Mouse (Mus musculus) myocyte (in vitro differentiated cells): Measurements from ENCODE around the gene Dis3l. TPM values are rescaled to one million over a fixed set of nuclear protein-coding genes. Genes with fewer than 3 reads are reported as not detected.

Source experiments
- H3K27me3 ChIP-seq: one replicate; pipeline ENCODE4 v1.6.1; 2011; ENCODE audit not compliant: control insufficient read depth, insufficient read depth, insufficient read length
- H3K36me3 ChIP-seq: one replicate; pipeline ENCODE4 v1.6.1; 2011; ENCODE audit not compliant: control insufficient read depth, insufficient read depth
- H3K4me2 ChIP-seq: one replicate; pipeline ENCODE4 v1.6.1; 2011; ENCODE audit warnings: low read depth, control low read depth
- H3K4me3 ChIP-seq: one replicate; pipeline ENCODE4 v1.5.1; 2011; ENCODE audit warnings: mild to moderate bottlenecking, control low read depth, moderate library complexity
- H3K79me2 ChIP-seq: one replicate; pipeline ENCODE4 v1.6.1; 2011; ENCODE audit not compliant: control insufficient read depth, insufficient read depth
- H3ac ChIP-seq: one replicate; pipeline ENCODE4 v1.6.1; 2011; ENCODE audit not compliant: control insufficient read depth, insufficient read length
- CEBPB ChIP-seq: IDR thresholded peaks from 2 replicates; pipeline ENCODE4 v1.6.1; 2011; ENCODE audit warnings: mild to moderate bottlenecking, moderate library complexity; ENCODE audit not compliant: poor library complexity, insufficient read depth, severe bottlenecking
- E2F4 ChIP-seq: IDR thresholded peaks from one replicate; pipeline ENCODE4 v1.6.1; 2011; ENCODE audit warnings: mild to moderate bottlenecking, control low read depth, moderate library complexity; ENCODE audit not compliant: insufficient read depth
- MAX ChIP-seq: IDR thresholded peaks from one replicate; pipeline ENCODE4 v1.6.1; 2011; ENCODE audit warnings: low read depth, mild to moderate bottlenecking, control low read depth
- MYOD1 ChIP-seq, 3 experiments: IDR thresholded peaks; one replicate each; pipeline ENCODE4 v1.6.1; 2011; ENCODE audit warnings: control low read depth in 2 of 3, low read depth in 2 of 3, mild to moderate bottlenecking in 2 of 3, moderate library complexity in 1 of 3; ENCODE audit not compliant: insufficient read length in 2 of 3, control insufficient read depth in 1 of 3
- MYOG ChIP-seq, 3 experiments: IDR thresholded peaks; one replicate each; pipeline ENCODE4 v1.6.1; 2011; ENCODE audit warnings: control low read depth in 2 of 3, low read depth in 2 of 3, mild to moderate bottlenecking in 2 of 3; ENCODE audit not compliant: insufficient read length in 2 of 3, control insufficient read depth in 1 of 3, insufficient read depth in 1 of 3
- POLR2A ChIP-seq: IDR thresholded peaks from one replicate; pipeline ENCODE4 v1.6.1; 2011; ENCODE audit warnings: low read depth, mild to moderate bottlenecking, control low read depth, moderate library complexity; ENCODE audit not compliant: insufficient read length
- POLR2AphosphoS2 ChIP-seq: IDR thresholded peaks from one replicate; pipeline ENCODE4 v1.6.1; 2011; ENCODE audit warnings: low read depth, control low read depth; ENCODE audit not compliant: insufficient read length
- REST ChIP-seq: IDR thresholded peaks from one replicate; pipeline ENCODE4 v1.6.1; 2011; ENCODE audit warnings: mild to moderate bottlenecking, control low read depth, moderate library complexity; ENCODE audit not compliant: insufficient read depth, insufficient read length
- SRF ChIP-seq: IDR thresholded peaks from one replicate; pipeline ENCODE4 v1.6.1; 2011; ENCODE audit warnings: low read depth; ENCODE audit not compliant: control insufficient read depth, insufficient read length
- TCF12 ChIP-seq: IDR thresholded peaks from one replicate; pipeline ENCODE4 v1.6.1; 2011; ENCODE audit warnings: mild to moderate bottlenecking, control low read depth; ENCODE audit not compliant: poor library complexity, insufficient read depth, severe bottlenecking
- TCF3 ChIP-seq: IDR thresholded peaks from one replicate; pipeline ENCODE4 v1.6.1; 2011; ENCODE audit warnings: low read depth, control low read depth; ENCODE audit not compliant: insufficient read length
- USF1 ChIP-seq: IDR thresholded peaks from one replicate; pipeline ENCODE4 v1.6.1; 2011; ENCODE audit warnings: low read depth, mild to moderate bottlenecking, control low read depth, moderate library complexity
- polyA plus RNA-seq: library from polyadenylated mRNA; unstranded; fragments of >200 nt; fragmentation: generic; extraction: Trizol; gene quantifications from one replicate; pipeline ENCODE4 v1.2.1, GENCODE M21; 2012; ENCODE audit warnings: missing spikeins

The Dis3l gene
- polyA plus RNA-seq, 1 experiment, result 13.0 TPM

GRCm38 (mm10) chr9:64282404-64282987 lies 58.6 kb downstream of the Dis3l start:
- TF ChIP-seq TCF12 (no peak), MYOG (IDR thresholded peaks at IDR 0.05; ENCODE audit: control insufficient read depth in 1 of 3, insufficient read depth in 1 of 3, insufficient read length in 2 of 3, low read depth in 2 of 3) (no peak), POLR2A (no peak), POLR2AphosphoS2 (no peak)
- H3K4me2 ChIP-seq, result peak overlapping the region; percentile 94
- peaks cover 39% of the 10 kb centered on the region for H3K79me2 ChIP-seq
- no peaks in the 10 kb centered on the region for H3K36me3 ChIP-seq
- H3K4me3 ChIP-seq, result peak overlapping the region; percentile 56
- no peaks in the 10 kb centered on the region for H3K27me3 ChIP-seq
- peak overlapping the region; percentile 99 for H3ac ChIP-seq

GRCm38 (mm10) chr9:64281781-64282178 lies 59.3 kb downstream of the Dis3l start:
- H3K27me3 ChIP-seq, result no peaks in the 10 kb centered on the region
- TF ChIP-seq TCF12 (no peak), MYOD1 (IDR thresholded peaks at IDR 0.05; ENCODE audit: control insufficient read depth in 1 of 3, insufficient read length in 2 of 3, low read depth in 2 of 3) (no peak)
- peaks cover 36% of the 10 kb centered on the region for H3K79me2 ChIP-seq
- no peaks in the 10 kb centered on the region for H3K36me3 ChIP-seq
- H3ac ChIP-seq, result peak overlapping the region; percentile 99
- peak overlapping the region; percentile 56 for H3K4me3 ChIP-seq
- H3K4me2 ChIP-seq, result peak overlapping the region; percentile 94

- Histone ChIP-seq H3K4me2 (peak within 1 kb of the TSS; percentile 94), H3K36me3 (no peaks in the 10 kb centered on the region), H3ac (peak within 1 kb of the TSS; percentile 99), H3K79me2 (peaks cover 34% of the 10 kb centered on the region), H3K4me3 (peak within 1 kb of the TSS; percentile 56), H3K27me3 (no peaks in the 10 kb centered on the region)
- TF ChIP-seq REST, result no peak
- TF ChIP-seq TCF12, result no peak
- peak; percentile 53 for TF ChIP-seq POLR2AphosphoS2
- peak; percentile 74 for TF ChIP-seq POLR2A
- TF ChIP-seq E2F4, result peak; percentile 84
- no peak for TF ChIP-seq MYOG (IDR thresholded peaks at IDR 0.05; ENCODE audit: control insufficient read depth in 1 of 3, insufficient read depth in 1 of 3, insufficient read length in 2 of 3, low read depth in 2 of 3)
These were observed 59.8 kb downstream of the Dis3l start, which contains the start of gene Tipin for GRCm38 (mm10) chr9:64281105-64281780. Tipin (plus strand) TSS chr9:64281581.

GRCm38 (mm10) chr9:64278665-64279310 lies 62.3 kb downstream of the Dis3l start:
- H3K4me3 ChIP-seq, result no peak overlapping the region
- no peaks in the 10 kb centered on the region for H3K27me3 ChIP-seq
- H3ac ChIP-seq, result no peak overlapping the region
- peaks cover 22% of the 10 kb centered on the region for H3K79me2 ChIP-seq
- no peaks in the 10 kb centered on the region for H3K36me3 ChIP-seq
- H3K4me2 ChIP-seq, result no peak overlapping the region
- no peak for TF ChIP-seq MAX

- no peak for TF ChIP-seq TCF12
- no peak for TF ChIP-seq MAX
- no peak for TF ChIP-seq SRF
- TF ChIP-seq TCF3, result no peak
- no peak for TF ChIP-seq MYOG (IDR thresholded peaks at IDR 0.05; ENCODE audit: control insufficient read depth in 1 of 3, insufficient read depth in 1 of 3, insufficient read length in 2 of 3, low read depth in 2 of 3)
- no peak for TF ChIP-seq POLR2AphosphoS2
- no peak for TF ChIP-seq E2F4
- TF ChIP-seq MYOD1 (IDR thresholded peaks at IDR 0.05; ENCODE audit: control insufficient read depth in 1 of 3, insufficient read length in 2 of 3, low read depth in 2 of 3), result no peak
- TF ChIP-seq CEBPB, result no peak
- no peak for TF ChIP-seq POLR2A
- no peak for TF ChIP-seq USF1
- TF ChIP-seq REST, result no peak
- no peak overlapping the region for H3K4me3 ChIP-seq
- H3K4me2 ChIP-seq, result no peak overlapping the region
- H3K27me3 ChIP-seq, result no peaks in the 10 kb centered on the region
- H3K79me2 ChIP-seq, result peaks cover 11% of the 10 kb centered on the region
- no peak overlapping the region for H3ac ChIP-seq
- no peaks in the 10 kb centered on the region for H3K36me3 ChIP-seq
These were observed 63.4 kb downstream of the Dis3l start for GRCm38 (mm10) chr9:64277706-64278105.

GRCm38 (mm10) chr9:64274919-64275318 lies 66.2 kb downstream of the Dis3l start:
- TF ChIP-seq POLR2A, result no peak
- TF ChIP-seq SRF, result no peak
- TF ChIP-seq USF1, result no peak
- TF ChIP-seq E2F4, result no peak
- TF ChIP-seq MYOD1 (IDR thresholded peaks at IDR 0.05; ENCODE audit: control insufficient read depth in 1 of 3, insufficient read length in 2 of 3, low read depth in 2 of 3), result no peak
- TF ChIP-seq MAX, result no peak
- no peak for TF ChIP-seq REST
- TF ChIP-seq MYOG (IDR thresholded peaks at IDR 0.05; ENCODE audit: control insufficient read depth in 1 of 3, insufficient read depth in 1 of 3, insufficient read length in 2 of 3, low read depth in 2 of 3), result no peak
- TF ChIP-seq TCF3, result no peak
- TF ChIP-seq TCF12, result no peak
- TF ChIP-seq POLR2AphosphoS2, result no peak
- TF ChIP-seq CEBPB, result no peak
- Histone ChIP-seq H3K4me2 (no peak overlapping the region), H3K36me3 (no peaks in the 10 kb centered on the region), H3K27me3 (no peaks in the 10 kb centered on the region), H3ac (no peak overlapping the region), H3K4me3 (no peak overlapping the region), H3K79me2 (no peaks in the 10 kb centered on the region)
